Mouse (Mus musculus): ENCODE measurements around the gene Cmtm4. TPM values are rescaled to one million over a fixed set of nuclear protein-coding genes. Genes with fewer than 3 reads are reported as not detected.
"Not testable (repeated sequence)": the region's sequence is repeated elsewhere in the genome, so short reads cannot be mapped to it uniquely, and the experiment has no call there.

Gene Cmtm4
- polyA plus RNA-seq, 1 experiment: 32.4 TPM

- H3K27ac ChIP-seq (replicated peaks; ENCODE audit: low read depth, low read length); H3K4me1 ChIP-seq (ENCODE audit: control insufficient read depth, insufficient read depth, insufficient read length, low read length); H3K4me3 ChIP-seq (ENCODE audit: insufficient read depth, low read depth, low read length): not testable (repeated sequence)
These were observed 74.3 kb downstream of the Cmtm4 start, which contains the start of gene Gm11020 for GRCm38 (mm10) chr8:104321267-104321666. Gene Gm11020, plus strand, starts transcription at chr8:104321567.

DNA sequence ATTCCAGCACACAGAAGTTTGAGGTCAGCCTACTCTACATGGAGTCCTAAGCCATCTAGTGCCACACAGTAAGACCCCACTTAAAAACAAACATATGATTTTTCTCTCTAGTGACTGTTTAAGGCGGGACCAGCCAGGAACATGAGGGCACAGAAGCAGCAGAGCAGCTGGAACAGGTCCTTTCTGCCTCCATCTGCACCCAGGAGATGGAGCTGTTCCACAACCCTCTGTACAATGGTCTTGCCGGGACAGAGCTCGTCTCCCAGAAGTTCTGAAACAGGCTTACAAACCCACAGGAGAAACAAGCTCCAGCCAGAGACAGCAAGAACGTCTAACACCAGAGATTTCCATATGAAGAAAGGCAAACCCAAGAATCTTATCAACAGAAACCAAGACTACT lies 82.3 kb downstream of the Cmtm4 start:
- no peaks in the 10 kb centered on the region for H3K4me1 ChIP-seq (ENCODE audit: control insufficient read depth, insufficient read depth, insufficient read length, low read length)
- H3K27ac ChIP-seq (replicated peaks; ENCODE audit: low read depth, low read length): no peak overlapping the region

DNA sequence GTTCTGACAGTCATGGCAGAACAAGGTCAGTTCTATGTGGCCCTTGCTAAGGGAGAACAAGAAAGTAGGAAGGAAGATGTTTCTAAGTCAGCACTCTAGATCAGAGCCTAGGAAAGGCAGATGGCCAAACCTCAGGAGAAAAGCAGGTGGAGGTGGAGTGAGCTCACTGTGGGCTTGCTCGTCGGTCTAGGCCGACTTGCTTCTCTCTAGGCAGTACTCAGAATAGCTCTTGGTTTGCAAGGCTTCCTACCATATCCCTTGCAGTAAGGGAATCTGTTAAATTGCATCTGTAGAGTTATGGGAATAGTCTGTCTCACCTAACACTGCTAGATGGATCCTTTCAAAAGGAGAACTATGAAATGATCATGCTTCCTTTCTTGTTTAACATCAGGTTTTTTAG lies 83.6 kb downstream of the Cmtm4 start:
- not testable (repeated sequence) for H3K27ac ChIP-seq (replicated peaks; ENCODE audit: low read depth, low read length); H3K4me3 ChIP-seq (ENCODE audit: insufficient read depth, low read depth, low read length)

More for the DNA sequence above, 82.3 kb downstream of the Cmtm4 start:
- no peak overlapping the region for H3K4me3 ChIP-seq (ENCODE audit: insufficient read depth, low read depth, low read length)

GRCm38 (mm10) chr8:104309441-104310155 lies 86.0 kb downstream of the Cmtm4 start, which contains the start of the genes Gm45711 and Cmtm1:
Gene Gm45711, minus strand, starts transcription at chr8:104310081.
Gene Cmtm1, minus strand, starts transcription at chr8:104310145.
- H3K4me1 ChIP-seq (ENCODE audit: control insufficient read depth, insufficient read depth, insufficient read length, low read length); H3K27ac ChIP-seq (replicated peaks; ENCODE audit: low read depth, low read length); H3K4me3 ChIP-seq (ENCODE audit: insufficient read depth, low read depth, low read length): not testable (repeated sequence)

More for the DNA sequence above, 83.6 kb downstream of the Cmtm4 start:
- not testable (repeated sequence) for H3K4me1 ChIP-seq (ENCODE audit: control insufficient read depth, insufficient read depth, insufficient read length, low read length)

GRCm38 (mm10) chr8:104308341-104308740 lies 87.3 kb downstream of the Cmtm4 start:
- H3K27ac ChIP-seq (replicated peaks; ENCODE audit: low read depth, low read length); H3K4me3 ChIP-seq (ENCODE audit: insufficient read depth, low read depth, low read length); H3K4me1 ChIP-seq (ENCODE audit: control insufficient read depth, insufficient read depth, insufficient read length, low read length): not testable (repeated sequence)

DNA sequence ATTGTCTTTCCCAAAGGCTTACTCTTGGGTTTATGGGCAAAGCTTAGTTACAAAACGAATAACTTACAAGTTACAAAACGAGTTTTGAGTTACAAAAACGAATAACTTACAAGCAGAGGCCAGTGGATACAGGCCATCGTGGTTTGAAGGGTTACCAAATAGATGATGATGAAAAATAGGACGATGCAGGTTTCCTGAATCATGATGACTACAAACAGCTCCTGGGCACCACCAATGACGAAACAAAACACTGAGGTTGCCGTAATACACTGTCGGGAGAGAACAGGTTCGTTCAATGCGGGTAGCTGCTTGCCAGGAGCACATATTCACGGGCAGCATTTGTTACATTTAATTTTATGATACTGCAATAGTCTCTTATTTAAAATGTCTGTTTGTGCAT lies 90.6 kb downstream of the Cmtm4 start:
- Histone ChIP-seq H3K27ac (replicated peaks; ENCODE audit: low read depth, low read length) (no peak overlapping the region), H3K4me3 (ENCODE audit: insufficient read depth, low read depth, low read length) (no peak overlapping the region), H3K4me1 (ENCODE audit: control insufficient read depth, insufficient read depth, insufficient read length, low read length) (no peaks in the 10 kb centered on the region)

- not testable (repeated sequence) for H3K4me1 ChIP-seq (ENCODE audit: control insufficient read depth, insufficient read depth, insufficient read length, low read length); H3K4me3 ChIP-seq (ENCODE audit: insufficient read depth, low read depth, low read length)
These were observed 93.1 kb downstream of the Cmtm4 start for GRCm38 (mm10) chr8:104302536-104302935.

GRCm38 (mm10) chr8:104301577-104301976 lies 94.0 kb downstream of the Cmtm4 start:
- H3K4me1 ChIP-seq (ENCODE audit: control insufficient read depth, insufficient read depth, insufficient read length, low read length); H3K4me3 ChIP-seq (ENCODE audit: insufficient read depth, low read depth, low read length); H3K27ac ChIP-seq (replicated peaks; ENCODE audit: low read depth, low read length): not testable (repeated sequence)

More at GRCm38 (mm10) chr8:104302536-104302935, 93.1 kb downstream of the Cmtm4 start:
- H3K27ac ChIP-seq (replicated peaks; ENCODE audit: low read depth, low read length): not testable (repeated sequence)

Other genes with a start within 250 kb of the Cmtm4 start
- 0.54 TPM in 1 of 2 replicates, not detected in the other for gene Bean1, start 225.4 kb downstream of the Cmtm4 start, polyA plus RNA-seq (2012; ENCODE audit: insufficient read depth, insufficient read length, missing spikeins)
- gene Tk2, start 147.2 kb downstream of the Cmtm4 start, polyA plus RNA-seq (2012; ENCODE audit: insufficient read depth, insufficient read length, missing spikeins): 13.1 and 16.8 TPM in 2 replicates
- 3.8 TPM in 1 of 2 replicates, not detected in the other for gene Cklf, start 144.9 kb downstream of the Cmtm4 start, polyA plus RNA-seq (2012; ENCODE audit: insufficient read depth, insufficient read length, missing spikeins)
- gene Cmtm2a, start 102.6 kb downstream of the Cmtm4 start, polyA plus RNA-seq (2012; ENCODE audit: insufficient read depth, insufficient read length, missing spikeins): not detected in 2 replicates
- not detected in 2 replicates for gene Gm45711, start 85.7 kb downstream of the Cmtm4 start, polyA plus RNA-seq (2012; ENCODE audit: insufficient read depth, insufficient read length, missing spikeins)
- not detected in 2 replicates for gene Cmtm1, start 85.7 kb downstream of the Cmtm4 start, polyA plus RNA-seq (2012; ENCODE audit: insufficient read depth, insufficient read length, missing spikeins)
- gene Gm11020, start 74.2 kb downstream of the Cmtm4 start, polyA plus RNA-seq (2012; ENCODE audit: insufficient read depth, insufficient read length, missing spikeins): not detected in 2 replicates
- not detected in 2 replicates for gene Cmtm2b, start 73.6 kb downstream of the Cmtm4 start, polyA plus RNA-seq (2012; ENCODE audit: insufficient read depth, insufficient read length, missing spikeins)
- 12.1 and 15.1 TPM in 2 replicates for gene Cmtm3, start 56.4 kb downstream of the Cmtm4 start, polyA plus RNA-seq (2012; ENCODE audit: insufficient read depth, insufficient read length, missing spikeins)
- gene Dync1li2, start 47.2 kb upstream of the Cmtm4 start, polyA plus RNA-seq (2012; ENCODE audit: insufficient read depth, insufficient read length, missing spikeins): 29.1 and 29.3 TPM in 2 replicates
- not detected in 2 replicates for gene Terb1, start 114.1 kb upstream of the Cmtm4 start, polyA plus RNA-seq (2012; ENCODE audit: insufficient read depth, insufficient read length, missing spikeins)
- gene Nae1, start 138.8 kb upstream of the Cmtm4 start, polyA plus RNA-seq (2012; ENCODE audit: insufficient read depth, insufficient read length, missing spikeins): 33.8 and 36.6 TPM in 2 replicates
- gene Car7, start 138.9 kb upstream of the Cmtm4 start, polyA plus RNA-seq (2012; ENCODE audit: insufficient read depth, insufficient read length, missing spikeins): 2.8 and 3.6 TPM in 2 replicates
- 23.7 and 36.2 TPM in 2 replicates for gene Pdp2, start 195.6 kb upstream of the Cmtm4 start, polyA plus RNA-seq (2012; ENCODE audit: insufficient read depth, insufficient read length, missing spikeins)
- not detected in 2 replicates for gene Cdh16, start 228.6 kb upstream of the Cmtm4 start, polyA plus RNA-seq (2012; ENCODE audit: insufficient read depth, insufficient read length, missing spikeins)
- 1.5 and 2.0 TPM in 2 replicates for gene Rrad, start 235.5 kb upstream of the Cmtm4 start, polyA plus RNA-seq (2012; ENCODE audit: insufficient read depth, insufficient read length, missing spikeins)
- gene Ciao2b, start 246.2 kb upstream of the Cmtm4 start, polyA plus RNA-seq (2012; ENCODE audit: insufficient read depth, insufficient read length, missing spikeins): 62.5 and 67.4 TPM in 2 replicates